Mouse (Mus musculus) liver, postnatal 0 days (tissue): ENCODE data around the gene F8. TPM values are rescaled to one million over a fixed set of nuclear protein-coding genes. Genes with fewer than 3 reads are reported as not detected.
"Not testable (repeated sequence)": the region's sequence is repeated elsewhere in the genome, so short reads cannot be mapped to it uniquely, and the experiment has no call there.

Experiments
- ATAC-seq: fragments of 200-750 bp; cut with Nextera tagmentation; 2 replicates; pipeline ENCODE4 v1.8.0; 2017; ENCODE audit warnings: mild to moderate bottlenecking, moderate library complexity
- DNase-seq: peaks from one replicate; pipeline ENCODE4 v3.0.0-alpha.2; 2016
- H3K27ac ChIP-seq: fragments of 300-500 bp; sonication (generic); 2 replicates; pipeline ENCODE4 v1.5.1; 2014; ENCODE audit warnings: antibody characterized with exemption, moderate library complexity, mild to moderate bottlenecking, low read depth
- H3K27me3 ChIP-seq: fragments of 300-500 bp; sonication (generic); 2 replicates; pipeline ENCODE4 v1.6.1; 2014; ENCODE audit warnings: low read length, control low read depth, mixed read lengths; ENCODE audit not compliant: insufficient read depth
- H3K36me3 ChIP-seq: fragments of 300-500 bp; sonication (generic); replicated peaks from 2 replicates; pipeline ENCODE4 v1.6.1; 2014; ENCODE audit warnings: mild to moderate bottlenecking, control low read depth, low read length, moderate library complexity, mixed read lengths; ENCODE audit not compliant: insufficient read depth
- H3K4me1 ChIP-seq: fragments of 300-500 bp; sonication (generic); 2 replicates; pipeline ENCODE4 v1.6.1; 2014; ENCODE audit warnings: antibody characterized with exemption, mild to moderate bottlenecking, control low read depth; ENCODE audit not compliant: insufficient read depth
- H3K4me2 ChIP-seq: fragments of 300-500 bp; sonication (generic); 2 replicates; pipeline ENCODE4 v1.6.1; 2014; ENCODE audit warnings: low read depth, mild to moderate bottlenecking, low read length, moderate library complexity, mixed read lengths
- H3K4me3 ChIP-seq: fragments of 300-500 bp; sonication (generic); 2 replicates; pipeline ENCODE4 v1.5.1; 2014; ENCODE audit warnings: low read depth, low read length
- H3K9ac ChIP-seq: fragments of 300-500 bp; sonication (generic); replicated peaks from 2 replicates; pipeline ENCODE4 v1.6.1; 2014; ENCODE audit warnings: mild to moderate bottlenecking, moderate library complexity
- H3K9me3 ChIP-seq: fragments of 300-500 bp; sonication (generic); 2 replicates; pipeline ENCODE4 v1.6.1; 2016; ENCODE audit warnings: mild to moderate bottlenecking, control low read depth, low read length, mixed read lengths
- CTCF ChIP-seq: sonication (generic); IDR thresholded peaks from 2 replicates; pipeline ENCODE4 v1.5.1; 2016; ENCODE audit warnings: antibody characterized with exemption, low read depth
- EP300 ChIP-seq: IDR thresholded peaks from 2 replicates; pipeline ENCODE4 v1.6.1; 2016; ENCODE audit warnings: antibody characterized with exemption, low read depth, mild to moderate bottlenecking
- WGBS: fragments of 180-500 bp; shearing (Covaris S2); extraction: QIAGEN DNeasy Blood & Tissue Kit; methylation state at CpG from one replicate; pipeline ENCODE4 v1.1.7; 2014; ENCODE audit not compliant: insufficient replicate concordance; 5-methylcytosine and 5-hydroxymethylcytosine counted together
- polyA plus RNA-seq: library from polyadenylated mRNA; unstranded; fragments of >200 nt; fragmentation: Nextera tagmentation; extraction: Ambion mirVana; gene quantifications from 2 replicates; pipeline ENCODE4 v1.2.1, GENCODE M21; 2015

F8 gene
- polyA plus RNA-seq, 1 experiment from 2014 or later, result 4.8 TPM

- H3K4me3 ChIP-seq, result no peak overlapping the region
- 72% methylated on average over 2 of the region's 2 CpGs for WGBS
- TF ChIP-seq CTCF, result no peak
- no peak for TF ChIP-seq EP300
- no peak for DNase-seq
- ATAC-seq, result no peak
- no peak overlapping the region for H3K27ac ChIP-seq
- no peak overlapping the region for H3K4me2 ChIP-seq
- no peaks in the 10 kb centered on the region for H3K4me1 ChIP-seq
- H3K27me3 ChIP-seq, result no peaks in the 10 kb centered on the region
- H3K36me3 ChIP-seq, result no peaks in the 10 kb centered on the region
- no peaks in the 10 kb centered on the region for H3K9me3 ChIP-seq
- H3K9ac ChIP-seq, result no peak overlapping the region
Measured at GRCm38 (mm10) chrX:75150304-75150703, 232.1 kb downstream of the F8 start.

GRCm38 (mm10) chrX:75148414-75148813 lies 234.0 kb downstream of the F8 start:
- TF ChIP-seq CTCF (no peak), EP300 (no peak)
- Histone ChIP-seq H3K9ac (no peak overlapping the region), H3K4me3 (no peak overlapping the region), H3K36me3 (no peaks in the 10 kb centered on the region), H3K27ac (no peak overlapping the region), H3K4me2 (no peak overlapping the region), H3K4me1 (no peaks in the 10 kb centered on the region), H3K27me3 (no peaks in the 10 kb centered on the region), H3K9me3 (no peaks in the 10 kb centered on the region)
- DNase-seq, result no peak
- ATAC-seq, result no peak
- 78% methylated on average over 4 of the region's 4 CpGs for WGBS

GRCm38 (mm10) chrX:75143124-75143555 lies 239.3 kb downstream of the F8 start:
- ATAC-seq (peak; percentile 49), DNase-seq (peak; percentile 36)
- not testable (repeated sequence) for H3K27ac ChIP-seq, H3K9ac ChIP-seq, H3K27me3 ChIP-seq, H3K9me3 ChIP-seq, H3K36me3 ChIP-seq, H3K4me1 ChIP-seq
- Histone ChIP-seq H3K4me3 (peak overlapping the region; percentile 29; the same call in 1 of the 2 replicates), H3K4me2 (peak overlapping the region; percentile 64)
- 24% methylated on average over 21 of the region's 42 CpGs for WGBS

GRCm38 (mm10) chrX:75138182-75138581 lies 244.2 kb downstream of the F8 start:
- H3K36me3 ChIP-seq, result no peaks in the 10 kb centered on the region
- H3K9me3 ChIP-seq, result no peaks in the 10 kb centered on the region
- ATAC-seq, result peak; percentile 79
- DNase-seq, result no peak
- H3K27me3 ChIP-seq, result no peaks in the 10 kb centered on the region
- no peak overlapping the region for H3K4me3 ChIP-seq
- H3K4me1 ChIP-seq, result no peaks in the 10 kb centered on the region
- no peak for TF ChIP-seq EP300
- 0 out of 2 replicates have a peak, but pooled peaks have one; percentile 17 for TF ChIP-seq CTCF
- 85% methylated on average over 2 of the region's 2 CpGs for WGBS
- H3K4me2 ChIP-seq, result no peak overlapping the region
- no peak overlapping the region for H3K9ac ChIP-seq
- H3K27ac ChIP-seq, result no peak overlapping the region

GRCm38 (mm10) chrX:75137729-75138128 lies 244.7 kb downstream of the F8 start:
- DNase-seq (peak; percentile 16), ATAC-seq (peak; percentile 90)
- WGBS, result 67% methylated on average over 2 of the region's 2 CpGs
- Histone ChIP-seq H3K4me3 (no peak overlapping the region), H3K27me3 (no peaks in the 10 kb centered on the region), H3K4me1 (no peaks in the 10 kb centered on the region), H3K9me3 (no peaks in the 10 kb centered on the region), H3K36me3 (no peaks in the 10 kb centered on the region), H3K9ac (no peak overlapping the region), H3K4me2 (no peak overlapping the region), H3K27ac (peak overlapping the region; percentile 29; the same call in 1 of the 2 replicates)
- TF ChIP-seq CTCF (no peak), EP300 (peak; percentile 78)

- Histone ChIP-seq H3K27ac (0 out of 2 replicates have a peak overlapping the region, but pooled peaks have one; percentile 44), H3K27me3 (no peaks in the 10 kb centered on the region), H3K9me3 (no peaks in the 10 kb centered on the region), H3K4me3 (no peak overlapping the region), H3K9ac (no peak overlapping the region), H3K36me3 (no peaks in the 10 kb centered on the region), H3K4me1 (no peaks in the 10 kb centered on the region), H3K4me2 (no peak overlapping the region)
- DNase-seq, result no peak
- no peak for ATAC-seq
- TF ChIP-seq CTCF, result no peak
- no peak for TF ChIP-seq EP300
Measured at GRCm38 (mm10) chrX:75136938-75137337, 245.5 kb downstream of the F8 start.
